Mouse (Mus musculus) thymus, postnatal 25 days (tissue): ENCODE data around the gene Sgip1.

ENCODE experiments used
- DNase-seq: peaks from one replicate; pipeline ENCODE4 v3.0.0; 2022

The Sgip1 gene

GRCm38 (mm10) chr4:102979385-102979784 is 238.3 kb downstream of the Sgip1 start:
- no peak for DNase-seq

DNA sequence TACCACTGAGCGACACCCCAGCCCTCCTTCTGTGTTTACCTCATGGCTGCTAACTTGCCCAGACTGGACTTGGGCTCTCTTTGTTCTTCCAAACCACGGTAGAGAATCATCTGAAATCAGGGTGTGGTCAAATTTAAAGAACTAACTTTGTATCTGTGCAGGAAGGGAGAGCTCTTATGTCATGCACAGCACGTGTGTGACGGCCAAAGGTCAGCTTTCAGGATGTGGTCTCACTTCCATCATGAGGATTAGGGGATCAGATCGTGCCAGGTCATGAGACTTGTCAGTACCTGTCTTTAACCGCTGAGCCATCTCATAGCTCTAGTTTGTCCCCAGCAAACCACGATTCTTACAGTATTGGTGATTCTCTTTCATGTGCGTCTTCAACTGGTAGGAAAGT is 240.6 kb downstream of the Sgip1 start:
- DNase-seq: no peak

DNA sequence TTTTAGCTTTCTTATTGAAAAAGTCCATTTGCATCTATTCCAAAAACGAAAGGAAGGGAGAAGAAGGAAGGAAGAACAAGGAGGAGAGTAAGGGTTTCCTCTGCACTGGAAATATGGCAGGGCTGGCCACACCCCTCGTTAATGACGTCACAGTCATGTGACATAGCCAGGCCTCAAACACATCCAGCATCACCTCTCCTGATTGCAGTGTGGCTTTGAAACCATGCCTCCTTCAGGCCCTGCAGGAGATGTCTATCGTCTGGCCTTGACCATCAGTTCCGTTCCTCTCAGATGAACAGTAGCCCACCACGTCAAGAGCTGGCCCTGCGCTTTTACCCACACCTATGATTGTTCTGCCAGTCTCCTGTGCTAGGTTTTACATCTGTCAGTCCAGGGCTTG is 245.1 kb downstream of the Sgip1 start:
- DNase-seq: no peak

- DNase-seq: peak; percentile 66
Observed at GRCm38 (mm10) chr4:102986917-102987316, 245.8 kb downstream of the Sgip1 start.

DNA sequence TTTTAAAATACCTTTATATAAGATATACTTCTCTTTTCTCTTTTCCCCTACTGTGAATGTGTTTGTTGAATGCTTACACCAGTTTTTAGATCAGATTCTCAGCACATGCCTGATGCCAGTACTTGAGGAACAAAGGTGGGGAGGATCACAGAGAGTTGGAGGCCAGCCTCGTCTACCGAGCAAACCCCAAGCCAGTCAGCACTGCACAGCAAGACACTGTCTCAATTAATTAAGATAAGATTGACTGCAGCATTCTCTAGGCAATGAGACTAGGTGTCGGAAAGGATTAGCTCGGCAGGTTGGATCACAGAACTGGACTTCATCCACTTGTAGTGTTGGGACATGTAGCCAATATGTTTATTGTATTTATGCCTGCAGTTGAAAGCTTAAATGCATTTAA is 246.2 kb downstream of the Sgip1 start:
- DNase-seq: no peak

GRCm38 (mm10) chr4:102987756-102988155 is 246.7 kb downstream of the Sgip1 start:
- DNase-seq: peak; percentile 53

GRCm38 (mm10) chr4:102988526-102988925 is 247.4 kb downstream of the Sgip1 start:
- peak; percentile 61 for DNase-seq

DNA sequence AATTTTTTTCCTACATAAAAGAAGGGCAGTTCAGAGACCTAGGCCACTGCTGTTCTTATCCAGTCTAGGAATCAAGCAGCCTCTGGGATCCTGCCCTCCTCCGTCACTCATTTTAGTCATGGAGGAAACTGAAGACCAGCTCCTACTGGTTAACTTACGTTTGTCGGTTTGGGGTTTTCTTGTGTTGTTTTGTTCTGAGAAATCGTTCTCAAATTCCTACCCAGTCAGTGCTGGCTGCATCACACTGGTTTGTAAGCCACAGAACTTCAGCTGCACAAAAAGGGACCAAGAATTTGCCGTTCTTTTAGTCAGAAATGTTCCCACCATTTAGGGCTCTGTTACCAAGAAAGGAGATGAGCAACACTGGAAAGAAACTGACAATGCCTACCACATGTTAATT is 248.3 kb downstream of the Sgip1 start:
- peak; percentile 55 for DNase-seq

DNA sequence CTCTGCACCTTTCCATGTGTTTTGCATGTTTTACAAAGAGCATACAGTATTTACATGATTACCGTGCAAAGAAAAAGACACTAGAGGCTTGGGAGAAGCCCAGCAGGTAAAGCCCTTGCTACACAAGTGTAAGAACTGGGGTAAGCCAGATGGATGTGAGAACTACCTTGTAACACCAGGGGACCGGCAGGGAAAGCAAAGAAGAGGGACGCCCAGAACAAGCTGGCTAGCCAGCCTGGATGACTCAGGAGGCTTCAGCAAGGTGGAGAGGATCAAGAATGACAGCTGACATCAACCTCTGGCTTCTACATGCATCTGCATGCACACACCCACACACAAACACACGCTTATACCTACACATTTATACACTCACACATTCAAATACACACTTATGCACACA is 248.9 kb downstream of the Sgip1 start:
- DNase-seq: peak; percentile 63

DNA sequence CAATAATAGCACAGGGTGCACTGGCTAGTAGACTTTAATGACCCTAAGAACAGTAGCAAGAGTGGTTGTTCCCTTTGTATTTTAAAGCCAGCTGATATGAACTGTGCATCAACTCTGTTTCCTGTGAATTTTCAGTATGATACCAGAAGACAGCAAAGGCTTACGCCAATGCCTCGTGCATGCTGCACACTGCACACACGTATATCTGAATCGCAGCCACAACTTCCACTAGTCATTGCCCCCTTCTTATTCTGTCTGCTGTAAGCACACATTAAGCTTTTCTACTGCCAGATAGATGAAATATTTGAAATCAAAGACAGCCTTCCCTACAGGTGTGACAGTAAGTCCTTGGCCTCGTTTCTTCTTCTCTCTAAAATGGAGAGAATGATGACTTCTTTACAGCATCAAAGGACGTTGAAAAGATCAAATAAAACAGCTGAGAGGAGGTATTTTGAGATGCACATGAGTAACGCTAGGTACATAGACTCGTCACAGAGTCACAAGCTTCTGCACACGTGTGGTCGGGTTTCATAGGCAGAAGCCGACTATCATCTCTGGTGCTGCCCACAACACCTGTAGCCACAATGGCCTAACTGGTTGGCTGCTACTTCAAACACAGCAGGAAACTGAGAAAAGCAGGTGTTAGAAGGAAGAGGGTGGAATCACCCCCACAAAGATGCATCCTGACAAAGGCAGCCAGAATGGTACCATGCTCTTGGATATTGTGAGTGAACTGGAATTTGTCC is 249.7 kb downstream of the Sgip1 start:
- DNase-seq: peak; percentile 75

DNA sequence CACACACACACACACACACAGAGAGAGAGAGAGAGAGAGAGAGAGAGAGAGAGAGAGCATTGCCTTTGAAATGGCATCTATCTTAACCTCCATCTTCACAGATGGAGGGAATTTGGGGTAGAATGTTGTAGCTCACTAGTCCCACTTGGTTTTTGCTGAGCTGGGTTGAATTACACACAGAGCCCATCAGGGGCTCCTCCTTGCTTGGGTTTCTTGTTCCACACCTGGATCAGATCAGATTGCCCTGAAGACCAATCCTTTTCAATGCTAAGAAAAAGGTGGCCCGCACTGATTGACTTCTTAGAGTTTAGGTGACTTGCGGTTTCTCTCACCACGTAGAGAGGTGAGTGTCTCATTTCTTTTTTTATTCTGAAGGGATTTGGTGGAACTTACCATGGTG is 250.6 kb downstream of the Sgip1 start:
- DNase-seq: peak; percentile 55

GRCm38 (mm10) chr4:103004681-103005080 is 263.6 kb downstream of the Sgip1 start:
- no peak for DNase-seq

GRCm38 (mm10) chr4:103005190-103005945 is 264.3 kb downstream of the Sgip1 start:
- no peak for DNase-seq

- DNase-seq: no peak
Observed at GRCm38 (mm10) chr4:103006266-103006665, 265.2 kb downstream of the Sgip1 start.

GRCm38 (mm10) chr4:103006943-103007418 is 265.9 kb downstream of the Sgip1 start:
- DNase-seq: no peak

GRCm38 (mm10) chr4:103010734-103011133 is 269.6 kb downstream of the Sgip1 start:
- DNase-seq: peak; percentile 55

GRCm38 (mm10) chr4:103011823-103012222 is 270.7 kb downstream of the Sgip1 start:
- DNase-seq: peak; percentile 61

DNA sequence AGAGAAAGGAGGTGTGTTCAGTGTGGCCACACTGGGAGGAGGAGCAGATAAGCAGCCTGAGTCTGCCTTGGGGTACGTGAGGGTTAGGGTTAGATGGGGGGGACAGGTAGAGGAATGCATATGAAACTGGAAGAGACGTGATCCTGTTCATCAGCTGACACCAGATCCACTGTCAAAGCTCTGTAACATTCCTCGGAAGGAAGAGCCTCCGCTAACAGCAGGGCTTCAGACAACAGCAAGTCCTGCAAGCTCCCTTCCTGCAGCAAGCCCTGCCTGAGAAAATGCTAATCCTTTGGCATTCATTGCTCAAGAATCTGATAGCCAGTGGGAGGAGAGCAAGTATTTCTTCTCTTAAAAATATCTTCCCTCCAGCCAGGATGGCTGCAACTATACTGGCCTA is 272.4 kb downstream of the Sgip1 start:
- no peak for DNase-seq
